Mouse (Mus musculus): Measurements from ENCODE around the gene Hnrnpll.

DNA sequence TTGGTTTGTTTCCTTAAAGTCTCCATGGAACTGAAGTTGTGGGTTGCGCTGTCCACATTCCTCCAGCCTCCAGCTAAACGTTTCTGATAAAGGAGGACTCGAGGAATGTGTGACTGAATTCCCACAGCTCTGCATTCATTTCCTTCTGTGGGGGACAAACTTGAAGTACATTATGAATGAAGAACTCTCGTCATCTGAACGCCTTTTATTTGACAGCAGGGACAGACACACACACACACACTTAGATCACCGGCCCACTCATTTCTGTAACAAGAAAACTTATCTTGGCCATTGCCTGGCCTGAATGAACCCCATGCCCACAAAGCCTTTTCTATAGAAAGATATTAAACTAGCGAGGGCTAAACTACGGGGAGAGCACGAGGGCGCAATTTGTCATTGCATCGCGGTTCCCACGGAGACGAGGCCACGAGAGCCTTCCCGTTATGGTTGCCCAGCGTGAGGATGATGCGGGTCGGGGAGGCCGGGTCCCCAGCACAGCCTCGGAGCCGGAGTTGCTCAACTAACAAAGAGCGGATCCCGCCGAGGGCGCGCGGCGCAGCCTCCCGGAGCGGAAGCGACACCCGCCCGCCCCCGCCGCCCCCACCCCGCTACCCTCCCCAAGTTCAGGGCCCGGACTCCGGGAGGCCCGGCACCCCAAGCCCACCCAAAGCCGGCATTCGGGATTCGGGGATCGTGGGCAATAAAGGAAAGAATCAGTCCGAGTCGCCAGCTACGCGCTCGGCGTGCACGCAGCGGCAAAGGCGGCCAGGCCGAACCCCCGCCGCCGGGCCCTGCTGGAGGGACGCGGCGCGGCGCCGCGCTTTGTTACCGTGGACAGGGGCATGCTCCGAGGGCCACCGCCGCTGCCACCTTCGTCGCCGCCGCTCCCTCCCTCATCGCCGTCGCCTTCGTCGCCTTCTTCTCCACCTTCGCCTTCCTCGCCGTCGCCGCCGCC, 1.0 kb downstream of the Hnrnpll start:
- TF ChIP-seq EP300 (IDR thresholded peaks at IDR 0.05; ENCODE audit: low read depth), result no peak
- TF ChIP-seq CTCF (IDR thresholded peaks at IDR 0.05; ENCODE audit: low read depth), result no peak
